Mouse (Mus musculus): ENCODE results near the gene Asic1.

Gene Asic1

GRCm38 (mm10) chr15:99670154-99670821, at the start of gene Asic1:
Gene Asic1, plus strand, starts transcription at chr15:99670368.
- peak in 1 of 2 experiments; percentile 16 for DNase-seq (ENCODE audit: low spot score in 2 of 2)

GRCm38 (mm10) chr15:99622063-99622462, 48.1 kb upstream of the Asic1 start:
- no peak for DNase-seq (ENCODE audit: low spot score in 2 of 2)

GRCm38 (mm10) chr15:99631618-99632017, 38.5 kb upstream of the Asic1 start:
- no peak for DNase-seq (ENCODE audit: low spot score in 2 of 2)

- no peak for DNase-seq (ENCODE audit: low spot score in 2 of 2)
Measured at GRCm38 (mm10) chr15:99634702-99635101, 35.5 kb upstream of the Asic1 start.

GRCm38 (mm10) chr15:99637405-99638123, 32.6 kb upstream of the Asic1 start:
- no peak for DNase-seq (ENCODE audit: low spot score in 2 of 2)

- no peak for DNase-seq (ENCODE audit: low spot score in 2 of 2)
Measured at GRCm38 (mm10) chr15:99638124-99638485, 32.1 kb upstream of the Asic1 start.

GRCm38 (mm10) chr15:99642622-99643021, 27.5 kb upstream of the Asic1 start:
- DNase-seq (ENCODE audit: low spot score in 2 of 2), result no peak

GRCm38 (mm10) chr15:99643832-99644231, 26.3 kb upstream of the Asic1 start:
- no peak for DNase-seq (ENCODE audit: low spot score in 2 of 2)

GRCm38 (mm10) chr15:99644776-99645175, 25.4 kb upstream of the Asic1 start:
- DNase-seq (ENCODE audit: low spot score in 2 of 2), result no peak

GRCm38 (mm10) chr15:99648326-99648725, 21.8 kb upstream of the Asic1 start:
- DNase-seq (ENCODE audit: low spot score in 2 of 2), result no peak

- DNase-seq (ENCODE audit: low spot score in 2 of 2), result no peak
Measured at GRCm38 (mm10) chr15:99649067-99649761, 21.0 kb upstream of the Asic1 start.

GRCm38 (mm10) chr15:99650304-99650703, 19.9 kb upstream of the Asic1 start:
- no peak for DNase-seq (ENCODE audit: low spot score in 2 of 2)

GRCm38 (mm10) chr15:99651163-99651872, 18.9 kb upstream of the Asic1 start, which contains the start of gene Racgap1:
Gene Racgap1, minus strand, starts transcription at chr15:99651656.
- DNase-seq (ENCODE audit: low spot score in 2 of 2), result peak; percentile 95 to 97

- no peak for DNase-seq (ENCODE audit: low spot score in 2 of 2)
Measured at GRCm38 (mm10) chr15:99651984-99652872, 17.9 kb upstream of the Asic1 start.

- DNase-seq (ENCODE audit: low spot score in 2 of 2), result no peak
Measured at GRCm38 (mm10) chr15:99653291-99653690, 16.9 kb upstream of the Asic1 start.

- no peak for DNase-seq (ENCODE audit: low spot score in 2 of 2)
Measured at GRCm38 (mm10) chr15:99653876-99654275, 16.3 kb upstream of the Asic1 start.

GRCm38 (mm10) chr15:99655956-99656355, 14.2 kb upstream of the Asic1 start:
- DNase-seq (ENCODE audit: low spot score in 2 of 2), result no peak

GRCm38 (mm10) chr15:99658437-99658836, 11.7 kb upstream of the Asic1 start:
- DNase-seq (ENCODE audit: low spot score in 2 of 2), result no peak

- DNase-seq (ENCODE audit: low spot score in 2 of 2), result no peak
Measured at GRCm38 (mm10) chr15:99661121-99661830, 8.9 kb upstream of the Asic1 start.

GRCm38 (mm10) chr15:99662371-99662770, 7.8 kb upstream of the Asic1 start:
- DNase-seq (ENCODE audit: low spot score in 2 of 2), result no peak
